Mouse (Mus musculus): ENCODE results near the gene Srrm4. TPM values are rescaled to one million over a fixed set of nuclear protein-coding genes. Genes with fewer than 3 reads are reported as not detected.

Gene Srrm4
- polyA plus RNA-seq, 1 experiment: not detected

DNA sequence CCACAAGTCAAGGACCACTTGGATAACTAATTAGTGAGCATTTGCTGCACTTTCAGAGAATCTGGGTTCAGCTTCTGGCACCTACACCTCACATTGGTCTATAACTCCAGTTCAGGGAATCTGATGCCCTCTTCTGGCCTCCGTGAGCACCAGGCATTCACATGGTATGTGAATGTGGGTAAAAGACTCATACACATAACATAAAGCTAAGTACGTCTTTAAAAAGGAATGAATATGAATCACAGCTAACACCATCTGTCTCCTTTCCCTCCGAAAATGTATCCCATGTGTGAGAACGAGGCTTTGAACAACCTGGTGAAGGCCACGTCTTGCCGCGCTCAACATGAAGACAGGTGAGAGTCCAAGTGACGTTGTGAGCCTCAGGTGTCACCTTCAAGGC is 12.1 kb downstream of the Srrm4 start:
- Histone ChIP-seq H3K4me3 (ENCODE audit: extremely low read depth, insufficient read depth, insufficient read length) (no peak overlapping the region), H3K27ac (ENCODE audit: insufficient read depth, low read length) (no peak overlapping the region), H3K36me3 (ENCODE audit: control insufficient read depth, insufficient read depth, low read length) (no peaks in the 10 kb centered on the region), H3K27me3 (ENCODE audit: control insufficient read depth, insufficient read depth, low read length) (no peaks in the 10 kb centered on the region), H3K4me1 (ENCODE audit: control insufficient read depth, insufficient read depth, insufficient read length) (no peaks in the 10 kb centered on the region)
- WGBS: 80% methylated on average over 8 of the region's 8 CpGs
- DNase-seq (ENCODE audit: low read depth in 1 of 2, low spot score in 2 of 2): no peak
- TF ChIP-seq POLR2A (IDR thresholded peaks at IDR 0.05; ENCODE audit: low read depth, low read length): no peak
- TF ChIP-seq CTCF (IDR thresholded peaks at IDR 0.05; ENCODE audit: extremely low read depth, insufficient read depth, insufficient read length, insufficient replicate concordance): no peak

DNA sequence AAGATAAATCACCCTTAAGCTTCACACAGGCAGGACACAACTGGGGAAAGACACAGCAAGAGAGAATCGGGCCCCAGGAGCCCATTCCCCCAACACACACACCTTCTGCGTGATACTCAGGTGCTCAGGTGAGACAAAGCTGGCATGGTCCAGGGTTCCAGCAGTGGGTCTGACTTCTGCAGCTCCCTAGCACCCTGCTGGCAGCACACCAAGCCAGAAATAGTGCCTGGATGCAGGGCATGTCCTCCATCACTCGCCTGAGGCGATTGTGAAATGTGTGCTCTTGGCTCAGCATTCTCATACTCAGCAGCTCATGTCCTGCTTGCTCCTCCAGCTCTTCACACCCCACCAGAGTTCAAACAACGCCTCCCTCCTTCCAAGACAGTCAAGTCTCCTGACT is 14.5 kb downstream of the Srrm4 start:
- Histone ChIP-seq H3K27ac (ENCODE audit: insufficient read depth, low read length) (no peak overlapping the region), H3K4me3 (ENCODE audit: extremely low read depth, insufficient read depth, insufficient read length) (no peak overlapping the region)
- 76% methylated on average over 5 of the region's 5 CpGs for WGBS

DNA sequence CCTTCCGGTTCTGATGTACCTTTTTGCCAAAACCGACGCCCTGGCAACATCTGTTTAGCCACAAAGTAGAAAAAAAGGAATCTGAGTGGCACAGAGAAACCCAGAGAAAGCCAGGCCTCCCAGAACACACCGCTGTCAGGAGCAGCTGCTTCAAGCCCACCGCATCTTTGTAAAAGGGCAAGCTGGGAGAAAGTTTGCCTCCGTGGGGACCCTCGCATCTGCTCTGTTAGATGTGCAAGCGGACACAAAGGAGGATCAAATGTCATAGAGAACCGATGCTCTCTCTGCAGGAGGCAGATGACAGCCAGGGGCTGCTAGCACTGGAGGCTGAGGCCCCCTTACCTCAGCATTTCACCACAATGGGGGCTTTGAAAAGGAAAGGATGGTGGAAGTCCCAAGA is 18.3 kb downstream of the Srrm4 start:
- Histone ChIP-seq H3K36me3 (ENCODE audit: control insufficient read depth, insufficient read depth, low read length) (no peaks in the 10 kb centered on the region), H3K4me1 (ENCODE audit: control insufficient read depth, insufficient read depth, insufficient read length) (no peaks in the 10 kb centered on the region), H3K27me3 (ENCODE audit: control insufficient read depth, insufficient read depth, low read length) (no peaks in the 10 kb centered on the region), H3K4me3 (ENCODE audit: extremely low read depth, insufficient read depth, insufficient read length) (no peak overlapping the region), H3K27ac (ENCODE audit: insufficient read depth, low read length) (no peak overlapping the region)
- TF ChIP-seq CTCF (IDR thresholded peaks at IDR 0.05; ENCODE audit: extremely low read depth, insufficient read depth, insufficient read length, insufficient replicate concordance) (no peak), POLR2A (IDR thresholded peaks at IDR 0.05; ENCODE audit: low read depth, low read length) (no peak)
- DNase-seq (ENCODE audit: low read depth in 1 of 2, low spot score in 2 of 2): no peak
- WGBS: 55% methylated on average over 9 of the region's 9 CpGs

More for the DNA sequence above, 14.5 kb downstream of the Srrm4 start:
- no peak for TF ChIP-seq CTCF (IDR thresholded peaks at IDR 0.05; ENCODE audit: extremely low read depth, insufficient read depth, insufficient read length, insufficient replicate concordance)
- Histone ChIP-seq H3K27me3 (ENCODE audit: control insufficient read depth, insufficient read depth, low read length) (no peaks in the 10 kb centered on the region), H3K4me1 (ENCODE audit: control insufficient read depth, insufficient read depth, insufficient read length) (no peaks in the 10 kb centered on the region), H3K36me3 (ENCODE audit: control insufficient read depth, insufficient read depth, low read length) (no peaks in the 10 kb centered on the region)
- no peak for DNase-seq (ENCODE audit: low read depth in 1 of 2, low spot score in 2 of 2)

DNA sequence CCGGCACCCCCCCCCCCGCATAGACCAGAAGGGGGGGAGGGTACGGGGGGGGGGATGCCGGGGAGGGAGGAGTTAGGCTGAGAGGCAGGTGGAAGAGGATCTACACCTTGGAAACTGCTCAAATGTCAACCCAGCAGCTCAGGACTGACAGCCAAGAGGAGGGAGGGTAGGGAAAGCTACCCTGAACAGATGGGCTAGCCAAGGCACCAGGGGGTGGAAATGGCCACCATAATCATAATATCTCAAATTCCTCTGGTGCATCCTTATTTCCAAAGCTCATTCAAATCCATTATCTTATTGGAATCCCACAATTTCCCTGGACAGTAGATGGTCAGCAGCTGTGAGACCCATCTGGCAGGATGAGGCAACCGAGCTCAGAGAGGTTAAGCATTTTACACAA is 19.7 kb downstream of the Srrm4 start:
- H3K27me3 ChIP-seq (ENCODE audit: control insufficient read depth, insufficient read depth, low read length): no peaks in the 10 kb centered on the region
- WGBS: 42% methylated on average over 5 of the region's 5 CpGs
- DNase-seq (ENCODE audit: low read depth in 1 of 2, low spot score in 2 of 2): no peak
- H3K36me3 ChIP-seq (ENCODE audit: control insufficient read depth, insufficient read depth, low read length): no peaks in the 10 kb centered on the region
- no peak overlapping the region for H3K27ac ChIP-seq (ENCODE audit: insufficient read depth, low read length)
- H3K4me1 ChIP-seq (ENCODE audit: control insufficient read depth, insufficient read depth, insufficient read length): no peaks in the 10 kb centered on the region
- TF ChIP-seq CTCF (IDR thresholded peaks at IDR 0.05; ENCODE audit: extremely low read depth, insufficient read depth, insufficient read length, insufficient replicate concordance) (no peak), POLR2A (IDR thresholded peaks at IDR 0.05; ENCODE audit: low read depth, low read length) (no peak)
- no peak overlapping the region for H3K4me3 ChIP-seq (ENCODE audit: extremely low read depth, insufficient read depth, insufficient read length)

DNA sequence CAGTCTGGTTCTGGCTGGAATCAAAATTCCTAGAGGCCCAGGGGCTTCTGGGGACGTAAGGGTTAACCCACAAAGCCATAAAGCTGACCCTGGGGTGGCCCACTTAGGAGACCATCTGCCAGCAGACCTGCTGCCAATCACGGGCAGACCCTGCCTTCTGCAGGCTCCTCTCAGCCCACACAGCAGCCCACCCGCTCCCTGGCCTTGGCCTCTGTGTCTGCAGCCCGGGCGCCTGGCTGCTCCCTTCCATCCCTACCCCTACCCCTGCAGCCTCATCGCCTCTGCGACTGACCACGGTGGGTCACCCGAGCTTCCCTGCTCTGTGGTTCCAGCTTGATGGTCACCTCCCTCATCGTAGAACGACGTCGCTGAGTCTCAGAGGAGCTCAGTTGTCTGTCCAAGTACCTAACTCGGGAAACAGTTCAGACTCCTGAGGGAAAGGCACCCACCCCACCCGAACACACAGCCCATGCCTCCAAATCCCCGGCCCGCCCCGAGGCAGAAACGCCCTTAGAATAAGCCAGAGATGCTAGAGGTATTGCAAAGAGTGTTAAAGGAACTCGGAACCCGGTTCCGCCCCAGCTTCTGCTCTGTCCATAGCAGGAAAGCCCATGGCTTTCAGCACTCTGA is 20.3 kb downstream of the Srrm4 start:
- WGBS: 19% methylated on average over 22 of the region's 22 CpGs
- Histone ChIP-seq H3K27me3 (ENCODE audit: control insufficient read depth, insufficient read depth, low read length) (no peaks in the 10 kb centered on the region), H3K4me3 (ENCODE audit: extremely low read depth, insufficient read depth, insufficient read length) (no peak overlapping the region), H3K36me3 (ENCODE audit: control insufficient read depth, insufficient read depth, low read length) (no peaks in the 10 kb centered on the region), H3K27ac (ENCODE audit: insufficient read depth, low read length) (no peak overlapping the region), H3K4me1 (ENCODE audit: control insufficient read depth, insufficient read depth, insufficient read length) (no peaks in the 10 kb centered on the region)
- no peak for TF ChIP-seq POLR2A (IDR thresholded peaks at IDR 0.05; ENCODE audit: low read depth, low read length)
- no peak for TF ChIP-seq CTCF (IDR thresholded peaks at IDR 0.05; ENCODE audit: extremely low read depth, insufficient read depth, insufficient read length, insufficient replicate concordance)
- DNase-seq (ENCODE audit: low read depth in 1 of 2, low spot score in 2 of 2): no peak

DNA sequence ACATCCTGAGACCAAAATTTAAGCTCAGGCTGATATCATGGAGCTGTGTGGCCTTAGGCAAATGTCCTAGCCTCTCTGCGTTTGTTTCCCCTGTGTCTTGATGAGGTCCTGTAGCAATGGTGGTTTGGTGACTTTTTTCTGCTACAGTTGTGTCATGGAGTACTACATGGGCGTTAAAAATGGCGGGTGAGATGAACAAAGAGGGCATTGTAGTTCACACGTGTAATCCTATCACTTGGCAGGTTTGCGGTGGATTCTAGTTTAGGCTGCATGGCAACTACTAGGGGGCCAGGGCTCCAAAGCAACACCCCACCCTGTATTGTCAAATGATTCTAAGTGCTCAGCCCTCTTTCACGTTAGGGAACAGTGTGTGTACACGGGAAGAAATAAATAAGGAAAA is 21.1 kb downstream of the Srrm4 start:
- Histone ChIP-seq H3K4me1 (ENCODE audit: control insufficient read depth, insufficient read depth, insufficient read length) (no peaks in the 10 kb centered on the region), H3K27me3 (ENCODE audit: control insufficient read depth, insufficient read depth, low read length) (no peaks in the 10 kb centered on the region), H3K36me3 (ENCODE audit: control insufficient read depth, insufficient read depth, low read length) (no peaks in the 10 kb centered on the region), H3K4me3 (ENCODE audit: extremely low read depth, insufficient read depth, insufficient read length) (no peak overlapping the region), H3K27ac (ENCODE audit: insufficient read depth, low read length) (no peak overlapping the region)
- WGBS: 73% methylated on average over 7 of the region's 7 CpGs
- TF ChIP-seq POLR2A (IDR thresholded peaks at IDR 0.05; ENCODE audit: low read depth, low read length): no peak
- no peak for TF ChIP-seq CTCF (IDR thresholded peaks at IDR 0.05; ENCODE audit: extremely low read depth, insufficient read depth, insufficient read length, insufficient replicate concordance)
- no peak for DNase-seq (ENCODE audit: low read depth in 1 of 2, low spot score in 2 of 2)

DNA sequence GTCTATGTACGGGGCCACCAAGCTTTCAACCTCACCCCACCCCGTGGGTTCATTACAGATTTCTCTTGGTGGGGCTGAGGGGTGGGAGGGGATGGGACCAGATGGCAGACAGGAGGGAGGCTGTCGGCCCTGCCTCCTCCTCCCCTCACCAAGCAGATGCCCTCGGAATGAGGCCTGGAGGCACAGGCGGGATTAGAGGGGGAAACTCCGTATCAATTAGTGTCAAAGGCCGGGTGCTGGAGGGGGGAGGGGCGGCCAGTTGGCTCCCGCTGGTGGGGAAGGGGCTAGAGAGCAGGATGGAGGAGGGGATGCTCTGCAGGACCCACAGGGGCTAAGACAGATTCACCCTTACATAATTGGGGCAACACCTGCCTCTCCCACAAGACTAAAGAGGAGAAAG is 22.0 kb downstream of the Srrm4 start:
- no peaks in the 10 kb centered on the region for H3K27me3 ChIP-seq (ENCODE audit: control insufficient read depth, insufficient read depth, low read length)
- no peak overlapping the region for H3K27ac ChIP-seq (ENCODE audit: insufficient read depth, low read length)
- no peak for DNase-seq (ENCODE audit: low read depth in 1 of 2, low spot score in 2 of 2)
- TF ChIP-seq POLR2A (IDR thresholded peaks at IDR 0.05; ENCODE audit: low read depth, low read length): no peak
- no peak for TF ChIP-seq CTCF (IDR thresholded peaks at IDR 0.05; ENCODE audit: extremely low read depth, insufficient read depth, insufficient read length, insufficient replicate concordance)
- no peaks in the 10 kb centered on the region for H3K36me3 ChIP-seq (ENCODE audit: control insufficient read depth, insufficient read depth, low read length)
- WGBS: 17% methylated on average over 9 of the region's 9 CpGs
- no peaks in the 10 kb centered on the region for H3K4me1 ChIP-seq (ENCODE audit: control insufficient read depth, insufficient read depth, insufficient read length)
- no peak overlapping the region for H3K4me3 ChIP-seq (ENCODE audit: extremely low read depth, insufficient read depth, insufficient read length)
